14 mouse cellular contexts compared by ENCODE assay signal in genomic region chr5:77530376-77530775, GRCm38 (mm10).
"Had no signal": no experiment of that assay in that cellular context is flagged by ENCODE, and none has a peak within 500 bp of the region (broad histone marks: within the 10 kb centered on the region; RNA-seq: fewer than 3 reads in every experiment).

No protein-coding gene starts in this region.

- H3K36me3 ChIP-seq: limb, embryonic 15.5 days; liver, embryonic 12.5 days; midbrain, embryonic 15.5 days; neural tube, embryonic 12.5 days; stomach, embryonic 15.5 days had no signal

- H3K9me3 ChIP-seq: limb, embryonic 15.5 days; liver, embryonic 12.5 days; midbrain, embryonic 15.5 days; neural tube, embryonic 12.5 days; stomach, embryonic 15.5 days had no signal

- H3K9ac ChIP-seq: limb, embryonic 15.5 days; liver, embryonic 12.5 days; lung, embryonic 14.5 days; midbrain, embryonic 15.5 days; neural tube, embryonic 12.5 days; stomach, embryonic 15.5 days had no signal

- H3K4me1 ChIP-seq: liver, embryonic 12.5 days; neural tube, embryonic 12.5 days; stomach, embryonic 15.5 days had no signal

- H3K4me3 ChIP-seq: left cerebral cortex, adult 2 months; limb, embryonic 15.5 days; liver, embryonic 12.5 days; midbrain, embryonic 15.5 days; neural tube, embryonic 12.5 days; stomach, embryonic 15.5 days had no signal

- H3K27me3 ChIP-seq: limb, embryonic 15.5 days; liver, embryonic 12.5 days; midbrain, embryonic 15.5 days; neural tube, embryonic 12.5 days; stomach, embryonic 15.5 days had no signal

- DNase-seq: kidney, adult 11 months; kidney, adult 9 months; kidney, postnatal 36 days; lung, embryonic 14.5 days; lung, postnatal 10 days; thymus, postnatal 36 days had no signal

- H3K4me2 ChIP-seq: limb, embryonic 15.5 days; liver, embryonic 12.5 days; lung, embryonic 14.5 days; midbrain, embryonic 15.5 days; neural tube, embryonic 12.5 days; stomach, embryonic 15.5 days had no signal

- H3K27ac ChIP-seq: kidney, postnatal 0 days; left cerebral cortex, adult 2 months; limb, embryonic 15.5 days; liver, embryonic 12.5 days; macrophage; midbrain, embryonic 15.5 days; neural tube, embryonic 12.5 days; stomach, embryonic 15.5 days had no signal

- ATAC-seq: liver, embryonic 12.5 days had no signal
